Mouse (Mus musculus) lung, postnatal 10 days (tissue): Measurements from ENCODE around the gene Slc22a13.
"Not testable (repeated sequence)": the region's sequence is repeated elsewhere in the genome, so short reads cannot be mapped to it uniquely, and the experiment has no call there.

Source experiments
- DNase-seq: peaks from one replicate; pipeline ENCODE4 v3.0.0; 2021

Slc22a13 gene

DNA sequence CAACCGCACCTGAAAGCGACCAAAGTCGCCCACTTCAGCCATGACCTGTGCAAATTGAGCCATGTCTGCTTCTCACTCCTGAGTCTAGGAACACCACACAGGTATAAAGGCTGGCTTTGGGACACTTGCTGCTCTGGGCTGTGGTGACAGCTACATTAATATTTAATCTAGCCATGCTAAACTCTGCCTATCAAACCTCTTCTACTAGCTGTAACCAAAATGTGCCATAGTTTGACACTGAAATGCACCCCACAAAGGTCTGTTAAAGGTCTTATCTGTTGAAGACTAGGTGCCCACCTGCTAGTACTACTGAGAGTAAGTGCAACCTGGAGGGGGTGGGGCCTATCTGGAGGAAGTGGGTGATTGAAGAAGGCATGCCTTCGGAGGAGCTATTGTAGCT, at the start of gene Slc22a13:
Gene Slc22a13, minus strand, starts transcription at position 101 of the 400 bp plus-strand sequence.
- DNase-seq = no peak

- DNase-seq = no peak
Measured at GRCm38 (mm10) chr9:119258128-119258527, 49.2 kb upstream of the Slc22a13 start.

DNA sequence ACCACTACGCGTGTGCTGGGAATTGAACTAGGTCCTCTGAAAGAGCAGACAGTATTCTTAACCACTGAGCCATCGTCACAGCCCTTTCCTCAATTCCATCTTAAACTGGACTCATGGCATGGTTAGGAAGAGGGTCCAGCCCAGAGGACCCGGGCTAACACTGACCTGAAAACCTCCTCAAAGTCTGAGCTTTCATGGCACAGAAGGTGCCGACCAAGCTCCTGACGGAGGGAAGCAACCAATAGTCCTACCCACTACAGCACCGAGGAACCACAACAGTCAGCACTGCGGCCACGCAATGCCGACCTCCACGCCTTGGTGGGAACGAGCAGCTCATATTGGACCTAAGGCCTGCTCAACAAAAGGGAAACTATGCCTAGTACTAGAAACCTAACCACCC, 47.3 kb upstream of the Slc22a13 start:
- DNase-seq = no peak

- DNase-seq = no peak
Measured at GRCm38 (mm10) chr9:119255096-119255495, 46.2 kb upstream of the Slc22a13 start.

DNA sequence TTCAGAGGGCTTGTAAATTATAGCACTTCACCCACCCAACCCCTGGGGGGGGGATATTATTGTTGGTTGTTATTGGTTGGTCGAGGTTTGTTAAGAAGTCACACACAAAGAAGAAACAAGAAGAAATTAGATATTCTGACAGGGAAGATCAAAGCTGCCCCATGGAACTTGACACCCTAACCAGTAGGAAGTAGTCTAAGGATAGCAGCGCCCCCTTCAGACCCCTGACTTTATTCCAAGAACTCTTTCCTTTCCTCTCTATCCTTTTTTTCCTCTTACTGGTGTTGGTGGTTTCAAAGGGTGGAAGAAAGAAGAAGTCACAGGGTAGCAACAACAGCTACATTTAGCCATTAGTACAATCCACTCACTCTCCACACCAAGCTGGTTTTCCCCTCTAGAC, 45.3 kb upstream of the Slc22a13 start:
- no peak for DNase-seq

- no peak for DNase-seq
Measured at GRCm38 (mm10) chr9:119247996-119248395, 39.1 kb upstream of the Slc22a13 start.

DNA sequence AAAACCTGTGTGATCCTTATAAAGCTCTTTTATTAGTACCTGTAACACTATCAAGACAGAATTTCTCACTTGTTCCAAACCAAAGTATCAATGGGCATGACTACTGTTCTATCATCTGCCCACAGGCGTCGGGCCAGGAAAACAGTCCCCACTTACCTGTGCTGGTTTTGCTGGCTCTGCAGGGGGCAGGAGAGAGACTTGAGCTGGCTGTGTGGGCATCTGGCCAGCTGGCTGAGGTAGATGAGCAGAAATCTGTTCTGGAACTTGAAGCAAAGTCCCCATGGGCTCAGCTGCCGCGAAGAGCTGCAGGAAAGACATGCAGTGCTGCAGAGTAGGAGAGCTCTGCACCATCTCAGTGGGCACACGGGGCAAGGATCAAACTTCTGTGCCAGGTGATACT, 37.9 kb upstream of the Slc22a13 start:
- peak; percentile 30 for DNase-seq

DNA sequence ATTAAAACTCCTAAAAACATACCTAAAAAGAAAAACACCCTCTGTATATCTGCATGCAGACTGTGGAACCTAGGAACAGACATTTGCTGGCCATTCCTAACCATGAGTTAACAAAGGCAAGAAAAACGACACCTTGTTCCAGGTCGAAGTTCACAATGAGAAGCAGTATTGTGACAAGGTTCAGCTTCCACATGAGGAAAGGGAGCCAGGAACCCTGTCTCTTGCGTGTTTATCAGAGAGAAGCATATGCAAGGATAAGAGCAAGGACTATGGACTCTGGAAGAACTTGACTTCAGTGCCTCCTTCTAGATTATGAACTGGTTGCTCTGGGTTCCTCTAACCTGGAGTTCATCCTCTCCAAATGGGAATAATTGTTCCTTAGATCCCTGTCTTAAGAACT, 35.1 kb upstream of the Slc22a13 start:
- no peak for DNase-seq

DNA sequence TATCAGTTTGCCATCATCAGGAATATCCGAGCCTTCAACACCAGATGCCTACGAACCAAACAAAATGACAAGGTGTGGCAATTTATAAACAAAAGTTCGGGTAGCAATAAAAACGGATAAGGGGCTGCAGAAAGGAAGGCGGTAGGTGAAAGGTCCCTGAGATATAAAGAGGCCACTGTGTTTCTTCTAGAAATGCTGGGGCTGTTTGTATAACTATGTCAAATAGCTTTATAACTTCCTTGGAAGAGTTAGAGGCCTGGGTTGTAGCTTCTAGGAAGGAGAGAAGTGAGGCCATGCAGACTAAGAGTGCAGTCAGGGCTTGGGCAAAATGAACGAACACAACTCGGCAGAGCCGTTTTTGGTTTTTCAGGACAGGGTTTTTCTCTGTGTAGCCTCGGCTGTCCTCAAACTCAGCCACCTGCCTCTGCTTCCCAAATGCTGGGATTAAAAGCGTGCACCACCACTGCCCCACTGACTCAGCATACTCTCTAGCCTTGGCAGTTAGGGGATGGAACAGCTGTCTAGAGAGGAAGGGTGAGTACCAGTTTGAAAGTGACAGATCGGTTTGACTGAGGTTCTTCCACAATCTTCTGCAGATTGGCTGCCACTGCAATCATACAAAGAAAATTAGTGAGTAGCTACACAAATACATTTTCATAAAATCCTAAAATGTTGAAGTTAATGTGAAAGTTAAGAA, 32.4 kb upstream of the Slc22a13 start:
- DNase-seq = no peak

DNA sequence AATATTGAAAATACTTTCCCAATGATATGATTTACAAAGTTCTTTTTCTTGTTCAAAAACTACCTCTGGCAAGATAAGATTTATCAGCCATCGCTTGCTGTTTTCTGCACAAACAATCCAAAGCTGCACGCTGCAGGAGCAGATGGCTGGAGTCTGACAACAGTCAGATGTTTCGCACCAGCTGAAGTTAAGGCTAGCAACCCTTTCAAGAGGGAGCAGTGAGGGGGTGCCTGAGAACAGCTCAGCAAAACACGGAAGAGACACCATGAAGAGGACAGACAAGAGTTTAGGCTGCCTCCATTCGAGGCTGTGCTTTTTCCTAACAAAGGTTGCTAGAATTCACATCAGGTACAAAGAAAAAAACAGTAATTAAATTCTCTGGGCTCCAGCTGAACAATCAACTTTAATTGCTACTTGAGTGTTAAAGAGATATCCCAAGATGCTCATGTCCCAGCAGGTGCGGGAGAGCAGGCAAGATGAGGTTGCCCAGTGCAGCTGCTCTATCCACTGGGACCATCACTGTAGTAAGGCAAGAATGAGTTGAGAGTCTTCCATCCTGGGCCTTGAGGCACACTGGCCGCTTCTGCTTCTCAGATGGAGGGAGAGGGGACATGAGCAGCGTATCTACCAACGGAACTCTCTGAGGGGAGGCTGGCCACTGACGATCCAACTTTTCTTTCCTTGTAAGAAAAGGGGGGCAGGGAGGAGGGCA, 31.5 kb upstream of the Slc22a13 start:
- DNase-seq = no peak

DNA sequence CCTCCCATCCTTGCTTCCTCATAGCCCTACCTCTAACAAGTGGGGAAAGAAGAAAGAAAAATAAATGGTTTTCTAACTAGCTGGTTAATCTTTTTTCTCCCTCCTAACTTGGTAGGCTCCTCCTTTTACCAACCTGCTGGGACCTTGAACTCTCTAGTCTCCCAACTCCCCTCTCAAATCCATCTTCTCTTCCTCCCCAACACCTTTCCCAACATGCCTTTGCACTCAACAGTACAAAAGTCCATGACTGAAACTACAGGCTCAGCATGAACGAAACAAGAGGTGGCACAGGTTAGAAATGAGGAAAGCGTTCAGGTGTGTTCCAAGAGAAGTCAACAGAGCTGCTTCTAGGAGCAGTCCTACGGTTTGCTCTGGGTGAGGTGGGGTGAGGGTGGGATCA, 30.4 kb upstream of the Slc22a13 start:
- DNase-seq = no peak

- DNase-seq = no peak
Measured at GRCm38 (mm10) chr9:119238796-119239195, 29.9 kb upstream of the Slc22a13 start.

DNA sequence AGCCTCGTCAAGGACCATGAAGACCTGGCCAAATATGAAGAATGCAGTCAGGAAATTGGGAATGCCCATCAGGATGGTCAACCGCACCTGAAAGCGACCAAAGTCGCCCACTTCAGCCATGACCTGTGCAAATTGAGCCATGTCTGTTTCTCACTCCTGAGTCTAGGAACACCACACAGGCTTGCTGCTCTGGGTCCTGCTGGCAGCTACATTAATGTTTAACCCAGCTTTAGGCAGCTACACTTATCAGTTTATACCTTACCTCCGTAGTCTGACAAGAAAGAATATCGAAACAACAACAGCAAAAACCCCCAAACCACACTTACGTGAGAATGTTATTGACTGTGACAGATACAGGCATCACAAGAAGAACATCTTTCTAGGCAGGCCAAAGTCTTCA, 22.7 kb upstream of the Slc22a13 start:
- no peak for DNase-seq

DNA sequence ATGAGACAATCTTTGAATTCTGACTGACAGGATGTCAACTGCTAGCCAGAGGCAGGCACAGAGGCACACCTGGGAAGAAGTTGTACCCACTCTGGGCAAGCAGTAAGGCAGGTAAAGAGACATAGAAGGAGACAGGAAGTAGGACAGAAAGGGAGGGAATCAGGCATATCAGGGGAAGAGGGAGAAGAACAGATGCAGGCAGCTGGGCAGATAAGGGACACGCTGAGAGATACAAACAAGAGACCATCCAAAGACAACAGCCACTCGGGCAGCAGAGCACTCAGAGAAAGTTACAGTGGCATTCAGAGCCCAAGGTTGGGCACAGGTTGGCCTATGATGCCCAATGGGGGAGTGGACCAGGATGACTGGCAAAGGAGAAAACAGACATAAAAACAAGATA, 21.9 kb upstream of the Slc22a13 start:
- no peak for DNase-seq

DNA sequence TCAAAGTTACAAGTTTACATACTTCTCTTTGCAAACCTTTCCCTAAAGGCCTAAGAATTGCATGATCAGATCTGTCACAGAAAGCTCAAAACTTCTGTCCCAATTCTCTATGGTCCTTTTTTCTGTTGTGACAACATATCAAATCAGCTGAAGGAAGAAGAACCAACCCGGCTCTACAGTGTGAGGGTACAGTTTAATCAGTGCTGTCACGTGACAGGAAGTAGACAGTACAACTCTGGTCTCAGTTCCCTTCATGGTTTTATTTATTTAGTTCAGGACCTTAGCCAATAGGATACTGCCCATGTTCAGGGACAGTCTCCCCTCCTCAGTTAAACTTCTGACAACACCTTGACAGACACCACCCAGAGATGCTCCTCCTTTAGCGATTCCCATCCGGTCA, 11.4 kb upstream of the Slc22a13 start:
- no peak for DNase-seq

DNA sequence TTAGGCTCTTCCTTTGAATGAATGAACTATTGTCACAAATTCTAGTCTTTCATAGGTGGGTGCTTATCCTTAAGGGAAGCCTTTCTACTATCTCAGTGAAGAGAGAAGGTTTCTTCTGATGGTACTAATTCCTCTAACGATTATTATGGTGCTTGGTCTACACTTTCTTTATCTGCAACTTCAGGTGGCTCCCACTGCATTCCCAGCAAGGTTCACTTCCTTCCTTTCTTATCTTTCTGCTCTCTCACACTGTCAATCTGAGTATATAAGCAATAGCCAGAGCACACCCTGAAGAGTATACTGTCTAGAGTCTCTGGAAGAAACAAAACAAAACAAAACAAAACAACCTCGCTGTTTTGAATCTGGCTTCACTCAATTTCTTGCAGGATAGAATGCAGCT, 10.8 kb upstream of the Slc22a13 start:
- DNase-seq = no peak

GRCm38 (mm10) chr9:119215341-119215740, 6.4 kb upstream of the Slc22a13 start:
- DNase-seq = not testable (repeated sequence)

GRCm38 (mm10) chr9:119214601-119215000, 5.7 kb upstream of the Slc22a13 start:
- DNase-seq = no peak

GRCm38 (mm10) chr9:119212996-119213395, 4.1 kb upstream of the Slc22a13 start:
- no peak for DNase-seq

- DNase-seq = no peak
Measured at GRCm38 (mm10) chr9:119207113-119207512, 1.8 kb downstream of the Slc22a13 start.

GRCm38 (mm10) chr9:119206666-119207065, 2.2 kb downstream of the Slc22a13 start:
- DNase-seq = no peak

GRCm38 (mm10) chr9:119205756-119206155, 3.1 kb downstream of the Slc22a13 start:
- DNase-seq = no peak

DNA sequence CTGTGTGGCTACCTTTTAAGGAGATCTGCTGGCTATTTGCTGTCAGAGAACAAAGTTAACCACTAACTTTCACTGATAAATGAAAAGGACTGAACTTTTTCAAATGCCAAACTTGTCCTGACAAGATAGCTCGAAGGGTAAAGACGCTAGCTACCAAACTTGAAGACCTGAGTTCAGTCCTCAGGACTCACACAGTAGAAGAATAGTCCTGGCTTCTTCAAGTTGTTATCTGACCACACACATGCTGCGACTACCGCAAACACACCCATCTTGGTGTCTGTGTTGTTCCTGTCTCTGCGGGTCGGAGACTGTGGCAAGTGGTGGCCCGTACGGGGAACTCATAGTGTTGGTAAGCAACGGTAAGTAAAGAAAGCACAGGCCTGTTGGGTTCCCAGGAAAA, 5.3 kb downstream of the Slc22a13 start:
- DNase-seq = no peak

DNA sequence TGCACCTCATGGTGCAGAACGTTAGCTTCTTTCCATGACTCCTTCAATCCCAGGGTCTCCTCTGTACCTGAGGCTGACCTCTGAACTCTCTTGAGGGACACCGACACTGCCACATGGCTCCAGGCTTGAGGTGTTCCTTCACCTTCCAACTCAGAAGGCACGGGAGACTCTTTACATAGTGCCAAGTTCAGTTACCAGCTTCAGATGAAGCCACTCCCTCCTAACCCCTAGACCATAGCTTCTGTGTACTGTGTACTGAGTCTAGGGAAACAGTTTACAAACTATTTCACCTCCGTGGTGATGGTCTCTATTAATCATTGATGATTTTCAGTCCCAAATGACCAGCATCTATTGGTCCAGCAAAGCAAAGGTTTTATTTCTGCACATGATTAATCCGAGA, 7.2 kb downstream of the Slc22a13 start:
- no peak for DNase-seq
